12 mouse cellular contexts compared by ENCODE assay signal in genomic region chr1:184997466-184997865, GRCm38 (mm10). TPM values are rescaled to one million over a fixed set of nuclear protein-coding genes. Genes with fewer than 3 reads are reported as not detected.
DNase-seq lines count a peak whose midpoint lies in the region; ATAC-seq lines count a peak whose summit lies in the region.
"Had no signal": no experiment of that assay in that cellular context is flagged by ENCODE, and none has a peak within 500 bp of the region (broad histone marks: within the 10 kb centered on the region; RNA-seq: fewer than 3 reads in every experiment).

No protein-coding gene starts in this region.

- H3K27me3 ChIP-seq in liver, embryonic 11.5 days (replicated peaks; ENCODE audit: control insufficient read depth, insufficient read depth, low read length): peaks cover 41% of the 10 kb centered on the region
- H3K27me3 ChIP-seq in liver, embryonic 12.5 days (replicated peaks): peaks cover 55% of the 10 kb centered on the region
- H3K27me3 ChIP-seq in hindbrain, embryonic 15.5 days: no peaks in the 10 kb centered on the region
- no peaks in the 10 kb centered on the region for H3K27me3 ChIP-seq in neural tube, embryonic 15.5 days (replicated peaks)

- no peak for ATAC-seq in liver, embryonic 11.5 days (replicated peaks; ENCODE audit: low FRiP score)
- no peak for ATAC-seq in liver, embryonic 12.5 days
- ATAC-seq in hindbrain, embryonic 15.5 days (ENCODE audit: low FRiP score, low read depth): no peak
- peak; percentile 39; the same call in 1 of the 2 replicates for ATAC-seq in neural tube, embryonic 15.5 days (ENCODE audit: low FRiP score)

- no peaks in the 10 kb centered on the region for H3K9me3 ChIP-seq in liver, embryonic 11.5 days (ENCODE audit: control insufficient read depth, low read length)
- no peaks in the 10 kb centered on the region for H3K9me3 ChIP-seq in liver, embryonic 12.5 days (replicated peaks)
- no peaks in the 10 kb centered on the region for H3K9me3 ChIP-seq in hindbrain, embryonic 15.5 days
- H3K9me3 ChIP-seq in neural tube, embryonic 15.5 days (replicated peaks): no peaks in the 10 kb centered on the region

- H3K9ac ChIP-seq in liver, embryonic 11.5 days (ENCODE audit: low read depth, low read length): no peak overlapping the region
- no peak overlapping the region for H3K9ac ChIP-seq in liver, embryonic 12.5 days
- H3K9ac ChIP-seq in hindbrain, embryonic 15.5 days: peak overlapping the region; percentile 91
- H3K9ac ChIP-seq in neural tube, embryonic 15.5 days (replicated peaks): peak overlapping the region; percentile 94

- 73% methylated on average over 11 of the region's 11 CpGs for WGBS in liver, embryonic 11.5 days
- WGBS in liver, embryonic 12.5 days (ENCODE audit: insufficient replicate concordance): 71% methylated on average over 11 of the region's 11 CpGs
- WGBS in hindbrain, embryonic 15.5 days: 17% methylated on average over 11 of the region's 11 CpGs
- WGBS in neural tube, embryonic 15.5 days: 17% methylated on average over 11 of the region's 11 CpGs

- peaks cover 3% of the 10 kb centered on the region for H3K4me1 ChIP-seq in liver, embryonic 11.5 days (replicated peaks; ENCODE audit: control insufficient read depth, insufficient read depth, low read length)
- H3K4me1 ChIP-seq in liver, embryonic 12.5 days: 0 out of 2 replicates have a peak, but pooled peaks cover 6% of the 10 kb centered on the region
- peaks cover 31% of the 10 kb centered on the region for H3K4me1 ChIP-seq in hindbrain, embryonic 15.5 days (replicated peaks)
- H3K4me1 ChIP-seq in neural tube, embryonic 15.5 days: peaks cover 32% of the 10 kb centered on the region

- no peak overlapping the region for H3K27ac ChIP-seq in liver, embryonic 11.5 days (ENCODE audit: low read depth, low read length)
- H3K27ac ChIP-seq in liver, embryonic 12.5 days: no peak overlapping the region
- peak overlapping the region; percentile 92 for H3K27ac ChIP-seq in hindbrain, embryonic 15.5 days (replicated peaks)
- peak overlapping the region; percentile 94 for H3K27ac ChIP-seq in neural tube, embryonic 15.5 days (replicated peaks)
- H3K27ac ChIP-seq: kidney, postnatal 0 days; macrophage had no signal

- DNase-seq in heart, adult 11 months: peak; percentile 85
- DNase-seq in heart, adult 9 months (ENCODE audit: low spot score in 2 of 2): no peak
- no peak for DNase-seq in liver, embryonic 11.5 days (ENCODE audit: low spot score)
- no peak for DNase-seq in lung, postnatal 4 days
- DNase-seq in kidney, postnatal 25 days: no peak
- DNase-seq: adrenal gland, postnatal 14 days; cerebellum, adult 2 months had no signal

- H3K4me3 ChIP-seq in liver, embryonic 11.5 days (ENCODE audit: low read depth, low read length): no peak overlapping the region
- H3K4me3 ChIP-seq in liver, embryonic 12.5 days: no peak overlapping the region
- peak overlapping the region; percentile 95 for H3K4me3 ChIP-seq in hindbrain, embryonic 15.5 days
- H3K4me3 ChIP-seq in neural tube, embryonic 15.5 days (replicated peaks): peak overlapping the region; percentile 85

- H3K4me2 ChIP-seq in liver, embryonic 11.5 days: 0 out of 2 replicates have a peak overlapping the region, but pooled peaks have one; percentile 20
- no peak overlapping the region for H3K4me2 ChIP-seq in liver, embryonic 12.5 days
- H3K4me2 ChIP-seq in hindbrain, embryonic 15.5 days: peak overlapping the region; percentile 67
- peak overlapping the region; percentile 68 for H3K4me2 ChIP-seq in neural tube, embryonic 15.5 days

- H3K36me3 ChIP-seq in liver, embryonic 11.5 days (ENCODE audit: control insufficient read depth, insufficient read depth, low read length): no peaks in the 10 kb centered on the region
- H3K36me3 ChIP-seq in liver, embryonic 12.5 days: no peaks in the 10 kb centered on the region
- no peaks in the 10 kb centered on the region for H3K36me3 ChIP-seq in hindbrain, embryonic 15.5 days
- no peaks in the 10 kb centered on the region for H3K36me3 ChIP-seq in neural tube, embryonic 15.5 days

RNA-seq across cellular contexts. Expression of gene Mark1, which starts 1.9 kb away (rescaled TPM):
- 0.69 and 1.0 TPM in 2 replicates for polyA plus RNA-seq in liver, embryonic 11.5 days (2014; fragmentation: Nextera tagmentation; extraction: Ambion mirVana)
- 0.30 and 0.42 TPM in 2 replicates for polyA plus RNA-seq in liver, embryonic 12.5 days (2016; fragmentation: Nextera tagmentation; extraction: Ambion mirVana)
- 15.3 and 15.9 TPM in 2 replicates for polyA plus RNA-seq in hindbrain, embryonic 15.5 days (2015; fragmentation: Nextera tagmentation; extraction: Ambion mirVana)
- 11.0 and 13.5 TPM in 2 replicates for polyA plus RNA-seq in neural tube, embryonic 15.5 days (2015; fragmentation: Nextera tagmentation; extraction: Ambion mirVana)
- polyA plus RNA-seq: macrophage had no signal

Comparison
In these comparisons a context has a peak if more than half of its experiments do, and no peak if none do; other contexts are left out.
1. H3K27ac ChIP-seq: peak in hindbrain, embryonic 15.5 days (single experiment) and neural tube, embryonic 15.5 days (single experiment); none in liver, embryonic 11.5 days (single experiment) and liver, embryonic 12.5 days (single experiment).
2. H3K4me3 ChIP-seq: peak in hindbrain, embryonic 15.5 days (single experiment) and neural tube, embryonic 15.5 days (single experiment); none in liver, embryonic 11.5 days (single experiment) and liver, embryonic 12.5 days (single experiment).
3. H3K9ac ChIP-seq: peak in hindbrain, embryonic 15.5 days (single experiment) and neural tube, embryonic 15.5 days (single experiment); none in liver, embryonic 11.5 days (single experiment) and liver, embryonic 12.5 days (single experiment).